Mouse (Mus musculus) embryo, embryonic 9.5 days (tissue): ENCODE results near the gene Vav3.

ENCODE experiments used
- DNase-seq: peaks from one replicate; pipeline ENCODE4 v3.0.0-alpha.2; 2017; ENCODE audit errors: extremely low spot score

Gene Vav3

GRCm38 (mm10) chr3:109340274-109341070 lies at the start of gene Vav3:
Gene Vav3 (plus strand): TSS chr3:109340653.
- DNase-seq = peak; percentile 71

GRCm38 (mm10) chr3:109298857-109299256 lies 41.6 kb upstream of the Vav3 start:
- no peak for DNase-seq

DNA sequence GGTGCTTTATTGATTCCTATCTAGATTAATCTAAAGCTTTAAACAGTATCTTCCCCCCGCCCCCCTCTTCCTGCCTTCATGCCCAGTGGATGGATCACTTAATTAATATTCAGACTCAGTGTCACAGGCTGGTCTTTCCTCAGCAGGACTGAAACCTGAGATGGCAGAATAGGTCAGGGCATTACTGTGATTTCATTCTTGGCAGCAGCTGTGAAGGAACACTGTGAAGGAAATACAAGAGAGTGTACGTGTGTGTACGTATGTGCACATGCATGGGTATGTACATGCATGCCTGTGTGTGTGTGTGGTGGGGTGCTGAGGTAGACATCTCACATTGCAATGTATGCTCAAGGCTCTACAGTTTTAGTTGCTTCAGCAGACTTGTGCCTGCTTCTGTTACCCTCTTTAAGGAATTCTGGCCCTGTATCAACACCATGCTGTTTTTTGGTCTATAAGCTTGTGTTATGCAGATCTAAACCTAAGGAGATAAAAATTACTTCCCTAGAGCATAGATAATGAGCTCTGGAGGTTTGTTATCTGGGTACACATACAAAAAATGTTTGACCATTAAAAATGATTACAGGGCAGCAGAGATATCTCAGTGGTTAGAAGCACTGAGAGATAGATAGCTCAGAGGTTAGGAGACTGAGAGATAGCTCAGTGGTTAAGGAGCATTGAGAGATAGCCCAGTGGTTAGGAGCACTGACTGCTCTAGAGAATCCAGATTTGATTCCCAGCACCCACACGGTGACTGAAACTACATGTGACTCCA lies 41.0 kb upstream of the Vav3 start:
- peak; percentile 10 for DNase-seq

DNA sequence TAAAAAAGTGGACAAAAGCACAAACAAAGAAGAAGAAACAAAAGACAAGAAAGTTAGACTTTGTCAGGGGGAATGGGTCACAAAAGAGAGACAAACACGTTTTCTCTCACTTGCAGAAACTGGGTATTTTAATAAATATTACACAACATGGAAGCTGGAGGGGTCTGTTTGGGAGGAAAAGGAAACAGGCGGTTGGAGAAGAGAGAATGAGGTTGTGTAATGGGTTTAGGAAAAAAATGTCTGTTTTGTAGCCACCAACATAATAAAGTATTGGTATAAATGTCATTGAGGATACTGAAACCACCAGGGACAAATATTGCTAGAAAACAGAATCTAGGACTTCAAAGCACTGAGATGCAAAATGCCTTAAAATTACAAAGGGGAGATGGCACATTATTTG lies 38.4 kb upstream of the Vav3 start:
- DNase-seq = no peak

GRCm38 (mm10) chr3:109307406-109307805 lies 33.0 kb upstream of the Vav3 start:
- no peak for DNase-seq

DNA sequence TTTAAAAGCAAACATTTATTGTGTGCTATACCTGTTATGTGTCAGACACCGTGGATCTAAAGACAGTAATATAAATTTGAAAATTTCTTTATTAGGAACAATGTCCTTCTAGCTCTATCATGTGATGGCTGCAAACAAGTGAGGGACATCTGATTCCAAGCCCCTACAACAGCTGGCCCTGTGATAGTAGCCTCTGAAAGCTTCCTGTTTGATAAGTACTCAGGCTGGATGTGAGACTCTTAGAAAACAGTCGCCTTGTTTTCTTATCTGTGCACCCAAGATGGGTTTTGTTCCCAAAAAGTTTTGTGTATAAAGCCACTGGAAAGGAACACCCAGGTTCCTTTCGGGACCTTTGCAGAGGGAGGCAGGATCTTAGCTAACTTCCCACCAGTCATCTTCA lies 32.0 kb upstream of the Vav3 start:
- no peak for DNase-seq

DNA sequence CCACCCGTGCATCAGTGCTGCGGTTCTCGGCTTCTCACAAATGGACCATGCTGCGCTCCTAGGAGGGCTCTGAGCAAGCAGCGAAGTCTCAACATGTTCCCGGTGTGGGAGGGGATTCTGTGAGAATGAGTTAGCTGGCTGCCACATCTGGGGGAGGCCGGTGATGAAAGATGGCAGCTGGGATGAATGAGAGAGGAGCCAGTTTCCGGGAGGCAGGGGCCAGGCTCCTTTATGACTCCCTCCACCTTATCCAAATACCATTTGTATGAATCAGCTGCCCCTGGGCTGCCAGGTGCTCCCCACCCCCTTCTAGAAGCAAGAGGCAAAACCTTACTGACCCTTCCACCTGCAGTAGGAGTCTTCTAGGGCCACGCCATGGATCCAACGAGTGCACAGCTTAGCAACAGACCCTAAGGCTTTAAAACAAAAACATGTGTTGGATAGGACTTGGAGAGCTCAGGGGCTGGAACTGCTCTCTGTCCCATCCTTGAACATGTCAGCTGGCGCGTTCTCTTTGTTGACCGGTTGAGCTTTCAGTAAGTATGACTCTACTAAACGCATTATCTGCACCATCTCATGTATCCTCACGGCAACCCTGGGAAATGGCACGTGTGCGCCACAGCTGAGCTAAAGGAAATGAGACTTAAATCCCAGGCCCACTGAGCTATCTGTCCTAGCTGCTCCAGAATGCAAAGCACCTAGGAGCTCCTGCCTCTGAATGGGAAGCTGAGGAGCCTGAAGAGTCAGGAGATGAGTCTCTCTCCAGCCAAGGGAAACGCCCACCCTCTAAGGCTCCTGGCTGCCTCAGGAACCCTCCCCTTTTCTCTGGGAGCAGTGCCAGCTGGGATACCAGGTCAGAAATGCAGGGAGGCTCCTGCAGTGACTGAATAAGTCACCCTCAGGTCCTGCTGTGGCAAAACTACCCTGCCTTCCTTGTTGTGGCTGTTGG lies 30.9 kb upstream of the Vav3 start:
- DNase-seq = no peak

- DNase-seq = no peak
Observed at GRCm38 (mm10) chr3:109311172-109311824, 29.2 kb upstream of the Vav3 start.

DNA sequence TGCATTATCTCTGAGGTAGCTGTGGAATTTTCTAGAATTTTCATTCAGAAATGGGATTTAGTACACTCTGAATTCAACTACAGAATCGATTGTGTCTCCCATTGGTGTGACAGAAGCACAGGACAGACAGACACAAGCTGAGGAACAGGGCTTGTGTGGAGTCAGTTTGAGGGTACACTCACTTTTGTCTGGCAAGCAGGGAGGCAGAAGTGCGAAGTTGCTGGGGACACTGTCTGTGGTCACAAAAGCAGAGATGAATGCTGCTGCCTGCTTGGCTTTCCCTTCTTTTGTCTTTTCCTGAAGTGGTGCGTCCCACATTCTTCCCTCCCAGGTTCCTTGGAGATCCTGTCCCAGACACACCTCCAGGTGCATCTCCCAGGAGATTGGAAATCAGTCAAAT lies 28.6 kb upstream of the Vav3 start:
- no peak for DNase-seq

DNA sequence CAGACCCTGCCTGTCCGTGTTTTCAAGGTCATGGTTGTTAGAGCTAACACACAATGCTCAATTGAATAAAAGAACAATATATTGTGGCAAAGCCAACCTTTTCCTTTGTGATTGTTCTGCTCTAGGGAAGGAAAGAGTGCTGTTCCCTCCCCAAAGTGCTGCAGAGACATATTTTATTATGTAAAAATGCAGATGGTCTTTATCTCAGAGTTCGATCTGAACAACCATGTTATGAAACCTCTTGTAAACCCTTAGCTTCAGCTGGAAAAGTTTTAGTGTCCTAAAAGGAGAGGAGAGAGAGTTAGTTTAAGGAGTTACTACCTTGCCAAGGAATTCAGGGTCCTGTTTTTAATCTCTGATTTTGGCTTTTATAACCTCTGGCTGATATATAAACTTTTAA lies 27.0 kb upstream of the Vav3 start:
- DNase-seq = no peak

- no peak for DNase-seq
Observed at GRCm38 (mm10) chr3:109322225-109322624, 18.2 kb upstream of the Vav3 start.

DNA sequence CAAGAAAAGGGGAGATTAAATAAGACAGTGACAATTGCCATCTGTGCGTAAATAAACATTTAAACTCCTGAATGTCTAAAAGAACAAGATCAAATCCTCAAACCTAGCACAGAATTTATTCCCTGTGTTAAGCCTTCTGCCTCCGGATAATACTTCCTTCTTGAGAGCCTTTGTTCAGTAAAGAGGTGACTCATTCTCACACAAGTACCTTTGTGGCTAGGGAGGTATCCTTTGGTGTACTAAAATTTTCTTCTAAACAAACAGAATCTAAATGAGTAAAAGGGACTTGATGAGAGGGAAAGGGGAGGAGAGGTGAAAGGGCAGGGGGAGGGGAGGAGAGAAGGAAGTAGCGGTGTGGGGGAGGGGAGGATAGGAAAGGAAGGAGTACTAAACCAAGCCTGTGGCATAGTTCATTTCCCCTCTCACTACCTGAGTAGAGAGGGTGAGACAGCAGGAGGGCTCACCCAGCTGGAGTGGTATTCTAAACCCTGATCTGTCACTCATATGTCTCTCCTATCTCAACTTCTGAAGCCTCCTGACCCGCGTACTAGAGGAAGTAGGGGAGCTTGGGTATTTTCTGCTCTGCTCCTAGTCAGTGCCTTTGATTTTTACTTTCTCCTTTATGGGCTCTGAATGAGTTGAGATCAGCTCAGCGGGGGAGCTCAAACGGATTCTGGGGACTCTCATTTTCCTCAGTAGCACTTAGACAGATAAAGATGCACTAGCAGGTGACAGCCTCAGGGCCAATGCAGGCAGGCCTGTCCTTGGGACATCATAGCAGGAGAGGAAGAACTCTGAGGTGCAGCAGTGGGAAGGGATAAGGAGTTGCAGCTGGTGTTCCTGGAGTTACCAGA lies 16.8 kb upstream of the Vav3 start:
- no peak for DNase-seq

- no peak for DNase-seq
Observed at GRCm38 (mm10) chr3:109327128-109327527, 13.3 kb upstream of the Vav3 start.

- no peak for DNase-seq
Observed at GRCm38 (mm10) chr3:109332755-109333154, 7.7 kb upstream of the Vav3 start.

DNA sequence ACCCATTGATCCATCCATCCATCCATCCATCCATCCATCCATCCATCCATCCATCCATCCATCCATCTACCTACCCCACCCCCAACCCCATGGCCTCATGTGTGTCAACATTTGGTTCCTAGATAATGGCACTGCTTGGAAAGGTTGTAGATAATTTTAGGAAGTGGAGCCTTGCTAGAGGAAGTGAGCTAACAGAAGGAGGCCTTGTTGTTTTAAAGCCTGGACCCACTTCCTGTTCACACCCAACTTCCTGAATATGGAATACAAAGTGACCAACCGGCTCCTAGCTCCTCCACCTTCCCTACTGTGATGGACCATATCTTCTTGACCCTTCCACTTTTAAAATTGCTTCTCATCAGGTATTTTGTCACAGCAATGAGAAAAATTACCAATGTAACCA lies 5.0 kb upstream of the Vav3 start:
- no peak for DNase-seq

- DNase-seq = no peak
Observed at GRCm38 (mm10) chr3:109339290-109339689, 1.2 kb upstream of the Vav3 start.

DNA sequence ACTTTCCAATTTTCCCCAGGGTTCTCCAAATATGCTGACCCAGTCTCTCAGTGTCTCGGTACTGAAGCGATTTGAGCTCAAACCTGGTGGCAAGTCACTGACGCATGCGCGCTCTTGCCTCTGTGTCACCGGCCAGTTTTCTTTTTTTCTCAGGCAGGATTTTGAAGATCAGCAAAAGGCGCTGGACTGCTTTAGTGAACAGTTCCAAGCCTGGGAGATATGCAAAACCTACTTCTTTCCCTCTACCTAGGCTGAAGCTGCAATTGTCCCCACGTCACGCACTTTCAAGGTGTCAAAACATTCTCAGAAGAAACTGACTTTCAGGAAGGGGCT lies 546 bp upstream of the Vav3 start:
- DNase-seq = peak; percentile 68

- DNase-seq = no peak
Observed at GRCm38 (mm10) chr3:109341071-109341480, 623 bp downstream of the Vav3 start.

- DNase-seq = peak; percentile 36
Observed at GRCm38 (mm10) chr3:109341631-109342030, 1.2 kb downstream of the Vav3 start.

- DNase-seq = no peak
Observed at GRCm38 (mm10) chr3:109351956-109352684, 11.7 kb downstream of the Vav3 start.
